Mouse (Mus musculus): ENCODE results near the gene Ppp1r3e. TPM values are rescaled to one million over a fixed set of nuclear protein-coding genes. Genes with fewer than 3 reads are reported as not detected.

Gene Ppp1r3e
- total and polyA plus RNA-seq, 3 experiments: 0.51 to 1.4 (median 1.3) TPM

- H3K27ac ChIP-seq (ENCODE audit: insufficient read depth, low read depth): no peak overlapping the region
- peaks cover 0 to 5% of the 10 kb centered on the region in 2 experiments; a peak in 2 of 4 replicates for H3K4me1 ChIP-seq (ENCODE audit: control insufficient read depth in 1 of 2, insufficient read depth in 2 of 2)
- H3K27me3 ChIP-seq (replicated peaks): no peaks in the 10 kb centered on the region
- TF ChIP-seq EP300 (IDR thresholded peaks at IDR 0.05; ENCODE audit: low read length): no peak
- TF ChIP-seq ZNF384 (IDR thresholded peaks at IDR 0.05; ENCODE audit: low read depth, low read length): no peak
- no peak for TF ChIP-seq MAZ (IDR thresholded peaks at IDR 0.05; ENCODE audit: low read depth, low read length)
- TF ChIP-seq MEF2A (IDR thresholded peaks at IDR 0.05; ENCODE audit: borderline replicate concordance, low read depth, low read length): no peak
- no peak for TF ChIP-seq SIN3A (IDR thresholded peaks at IDR 0.05; ENCODE audit: low read length)
- TF ChIP-seq UBTF (IDR thresholded peaks at IDR 0.05; ENCODE audit: low read depth, low read length): no peak
- TF ChIP-seq ZC3H11A (IDR thresholded peaks at IDR 0.05; ENCODE audit: low read depth, low read length): no peak
- TF ChIP-seq NRF1 (IDR thresholded peaks at IDR 0.05; ENCODE audit: low read depth, low read length): no peak
- no peak for TF ChIP-seq POLR2A (IDR thresholded peaks at IDR 0.05; ENCODE audit: low read depth, low read length)
- no peak for TF ChIP-seq PAX5 (IDR thresholded peaks at IDR 0.05; ENCODE audit: low read length)
- no peaks in the 10 kb centered on the region for H3K79me2 ChIP-seq (replicated peaks; ENCODE audit: control insufficient read depth, extremely low read depth, insufficient read depth, poor library complexity, severe bottlenecking)
- no peak for DNase-seq (ENCODE audit: extremely low read depth)
- no peak overlapping the region for H3K4me3 ChIP-seq (replicated peaks in 1 of 3; ENCODE audit: low read depth in 2 of 3, low read length in 2 of 3, poor library complexity in 1 of 3)
- H3K4me2 ChIP-seq (ENCODE audit: insufficient read depth, low read depth, poor library complexity, severe bottlenecking): no peak overlapping the region
- in situ Hi-C loops (cut with MboI; ENCODE audit: low pct_ligation_motif_present, low pct_unique_long_range_greater_than_20kb, low sequenced_read_pairs) (no loop called here), dilution Hi-C loops (cut with MboI; ENCODE audit: extremely low pct_ligation_motif_present, extremely low pct_unique_long_range_greater_than_20kb, low sequenced_read_pairs) (no loop called here)
- H3K36me3 ChIP-seq (replicated peaks in 1 of 2; ENCODE audit: control insufficient read depth in 1 of 2, insufficient read depth in 1 of 2, low read length in 1 of 2): no peaks in the 10 kb centered on the region
- no peak overlapping the region for H3K9ac ChIP-seq (ENCODE audit: insufficient read depth, low read depth)
- H3K9me3 ChIP-seq (replicated peaks; ENCODE audit: low read length): no peaks in the 10 kb centered on the region
Measured at GRCm38 (mm10) chr14:54865626-54866025, 11.7 kb downstream of the Ppp1r3e start.

GRCm38 (mm10) chr14:54864313-54865036, 12.9 kb downstream of the Ppp1r3e start:
- peak; percentile 62 for DNase-seq (ENCODE audit: extremely low read depth)
- Histone ChIP-seq H3K4me2 (ENCODE audit: insufficient read depth, low read depth, poor library complexity, severe bottlenecking) (peak overlapping the region; percentile 91), H3K4me1 (ENCODE audit: control insufficient read depth in 1 of 2, insufficient read depth in 2 of 2) (peaks cover 0 to 5% of the 10 kb centered on the region in 2 experiments; a peak in 2 of 4 replicates), H3K27me3 (replicated peaks) (no peaks in the 10 kb centered on the region), H3K9me3 (replicated peaks; ENCODE audit: low read length) (no peaks in the 10 kb centered on the region), H3K27ac (ENCODE audit: insufficient read depth, low read depth) (peak overlapping the region; percentile 37), H3K36me3 (replicated peaks in 1 of 2; ENCODE audit: control insufficient read depth in 1 of 2, insufficient read depth in 1 of 2, low read length in 1 of 2) (no peaks in the 10 kb centered on the region), H3K79me2 (replicated peaks; ENCODE audit: control insufficient read depth, extremely low read depth, insufficient read depth, poor library complexity, severe bottlenecking) (no peaks in the 10 kb centered on the region), H3K9ac (ENCODE audit: insufficient read depth, low read depth) (peak overlapping the region; percentile 51), H3K4me3 (replicated peaks in 1 of 3; ENCODE audit: low read depth in 2 of 3, low read length in 2 of 3, poor library complexity in 1 of 3) (peak overlapping the region; percentile 64 to 89 (median 89))
- TF ChIP-seq BHLHE40 (IDR thresholded peaks at IDR 0.05; ENCODE audit: low read depth, low read length) (no peak), TCF12 (IDR thresholded peaks at IDR 0.05; ENCODE audit: low read depth, low read length) (no peak), NRF1 (IDR thresholded peaks at IDR 0.05; ENCODE audit: low read depth, low read length) (peak; percentile 56; the same call in 1 of the 2 replicates), MAZ (IDR thresholded peaks at IDR 0.05; ENCODE audit: low read depth, low read length) (peak; percentile 18; the same call in 1 of the 2 replicates), UBTF (IDR thresholded peaks at IDR 0.05; ENCODE audit: low read depth, low read length) (no peak), USF1 (IDR thresholded peaks at IDR 0.05; ENCODE audit: low read depth, low read length) (no peak), POLR2A (IDR thresholded peaks at IDR 0.05; ENCODE audit: low read depth, low read length) (no peak), MYC (IDR thresholded peaks at IDR 0.05; ENCODE audit: low read depth, low read length) (no peak), JUND (conservative IDR thresholded peaks at IDR 0.05; ENCODE audit: low read depth, low read length) (no peak), PAX5 (IDR thresholded peaks at IDR 0.05; ENCODE audit: low read length) (no peak), POLR2AphosphoS2 (IDR thresholded peaks at IDR 0.05; ENCODE audit: low read depth, low read length) (no peak), ETS1 (conservative IDR thresholded peaks at IDR 0.05; ENCODE audit: low read depth, low read length) (no peak), MAX (IDR thresholded peaks at IDR 0.05; ENCODE audit: low read length) (no peak; the same call in 1 of the 2 replicates), RAD21 (IDR thresholded peaks at IDR 0.05; ENCODE audit: low read depth, low read length) (no peak), E2F4 (IDR thresholded peaks at IDR 0.05; ENCODE audit: insufficient replicate concordance, low read depth, low read length) (no peak), ZMIZ1 (IDR thresholded peaks at IDR 0.05; ENCODE audit: low read depth, low read length) (peak; percentile 7; the same call in 1 of the 2 replicates), MXI1 (IDR thresholded peaks at IDR 0.05; ENCODE audit: low read depth, low read length) (no peak; the same call in 1 of the 2 replicates), ZC3H11A (IDR thresholded peaks at IDR 0.05; ENCODE audit: low read depth, low read length) (no peak), CHD2 (IDR thresholded peaks at IDR 0.05; ENCODE audit: low read length) (no peak; the same call in 1 of the 2 replicates), ELF1 (IDR thresholded peaks at IDR 0.05; ENCODE audit: low read depth, low read length) (no peak), JUN (IDR thresholded peaks at IDR 0.05; ENCODE audit: insufficient read depth, low read depth, low read length) (no peak), GABPA (IDR thresholded peaks at IDR 0.05; ENCODE audit: insufficient replicate concordance, low read depth, low read length) (no peak), SIN3A (IDR thresholded peaks at IDR 0.05; ENCODE audit: low read length) (peak; percentile 36; the same call in 1 of the 2 replicates), TBP (conservative IDR thresholded peaks at IDR 0.05; ENCODE audit: low read depth, low read length) (no peak; the same call in 1 of the 2 replicates), KAT2A (IDR thresholded peaks at IDR 0.05; ENCODE audit: insufficient replicate concordance, low read length) (no peak), IRF4 (IDR thresholded peaks at IDR 0.05; ENCODE audit: low read depth, low read length) (no peak), NELFE (IDR thresholded peaks at IDR 0.05; ENCODE audit: low read depth, low read length) (no peak; the same call in 1 of the 2 replicates)
- dilution Hi-C loops (cut with MboI; ENCODE audit: extremely low pct_ligation_motif_present, extremely low pct_unique_long_range_greater_than_20kb, low sequenced_read_pairs): no loop called here
- in situ Hi-C loops (cut with MboI; ENCODE audit: low pct_ligation_motif_present, low pct_unique_long_range_greater_than_20kb, low sequenced_read_pairs): no loop called here
